Mouse (Mus musculus): ENCODE measurements around the gene B3gnt8. TPM values are rescaled to one million over a fixed set of nuclear protein-coding genes. Genes with fewer than 3 reads are reported as not detected.
A peak's percentile ranks its signal among the peaks of the same experiment; 100 is the strongest.

The B3gnt8 gene
- polyA plus RNA-seq, 1 experiment, result 12.5 TPM

DNA sequence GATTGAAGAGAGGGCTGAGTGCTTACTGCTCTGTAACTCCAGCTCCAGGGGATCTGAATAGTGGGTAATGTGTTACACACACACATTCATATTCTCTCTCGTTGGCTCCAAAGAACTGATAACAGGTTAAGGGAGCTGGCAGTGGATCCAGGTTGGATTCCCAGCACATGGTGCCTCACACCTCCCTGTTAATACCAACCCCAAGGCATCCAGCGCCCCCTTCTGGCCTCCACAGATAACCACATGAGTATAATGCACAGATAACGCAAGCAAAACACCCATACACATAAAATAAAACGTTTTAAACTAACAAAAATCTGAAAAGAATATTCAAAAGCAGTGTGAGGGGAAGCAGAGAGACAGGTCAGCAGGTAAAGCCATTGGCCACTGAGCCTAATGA is 46.0 kb downstream of the B3gnt8 start:
- TF ChIP-seq GATA1 (IDR thresholded peaks at IDR 0.05; ENCODE audit: borderline replicate concordance, low read length) (no peak), FLI1 (IDR thresholded peaks at IDR 0.05; ENCODE audit: low read length) (no peak)
- peaks cover 4% of the 10 kb centered on the region; the same call in 1 of the 2 replicates for H3K9me3 ChIP-seq
- peaks cover 43% of the 10 kb centered on the region for H3K4me1 ChIP-seq
- H3K27me3 ChIP-seq (replicated peaks), result peaks cover 6% of the 10 kb centered on the region
- H3K36me3 ChIP-seq (replicated peaks; ENCODE audit: low read length), result peaks cover 47% of the 10 kb centered on the region
- no peak overlapping the region for H3K4me3 ChIP-seq (replicated peaks)

DNA sequence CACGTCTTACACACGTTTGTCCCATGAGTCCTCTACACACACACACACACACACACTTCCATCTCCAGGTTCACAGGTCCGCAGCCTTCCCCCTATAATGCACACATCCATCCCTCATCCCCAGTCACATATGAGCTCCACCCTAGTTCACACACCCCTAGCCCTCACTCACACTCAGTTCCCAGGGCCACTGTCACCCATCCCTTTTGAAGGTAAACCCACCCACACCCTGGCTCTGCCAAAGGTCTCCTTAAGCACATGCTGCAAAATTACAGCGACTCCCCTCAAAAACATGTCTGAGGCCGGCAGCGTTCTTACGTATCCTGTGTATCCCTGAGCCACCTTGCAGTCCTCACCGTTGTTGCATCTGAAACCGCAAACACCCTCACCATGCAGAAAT is 47.8 kb downstream of the B3gnt8 start:
- H3K4me1 ChIP-seq, result peaks cover 57% of the 10 kb centered on the region
- H3K4me3 ChIP-seq (replicated peaks), result peak overlapping the region; percentile 88
- peaks cover 28% of the 10 kb centered on the region for H3K36me3 ChIP-seq (replicated peaks; ENCODE audit: low read length)
- TF ChIP-seq FLI1 (IDR thresholded peaks at IDR 0.05; ENCODE audit: low read length) (no peak), GATA1 (IDR thresholded peaks at IDR 0.05; ENCODE audit: borderline replicate concordance, low read length) (no peak)
- H3K9me3 ChIP-seq, result peaks cover 4% of the 10 kb centered on the region; the same call in 1 of the 2 replicates
- H3K27me3 ChIP-seq (replicated peaks), result peaks cover 6% of the 10 kb centered on the region

DNA sequence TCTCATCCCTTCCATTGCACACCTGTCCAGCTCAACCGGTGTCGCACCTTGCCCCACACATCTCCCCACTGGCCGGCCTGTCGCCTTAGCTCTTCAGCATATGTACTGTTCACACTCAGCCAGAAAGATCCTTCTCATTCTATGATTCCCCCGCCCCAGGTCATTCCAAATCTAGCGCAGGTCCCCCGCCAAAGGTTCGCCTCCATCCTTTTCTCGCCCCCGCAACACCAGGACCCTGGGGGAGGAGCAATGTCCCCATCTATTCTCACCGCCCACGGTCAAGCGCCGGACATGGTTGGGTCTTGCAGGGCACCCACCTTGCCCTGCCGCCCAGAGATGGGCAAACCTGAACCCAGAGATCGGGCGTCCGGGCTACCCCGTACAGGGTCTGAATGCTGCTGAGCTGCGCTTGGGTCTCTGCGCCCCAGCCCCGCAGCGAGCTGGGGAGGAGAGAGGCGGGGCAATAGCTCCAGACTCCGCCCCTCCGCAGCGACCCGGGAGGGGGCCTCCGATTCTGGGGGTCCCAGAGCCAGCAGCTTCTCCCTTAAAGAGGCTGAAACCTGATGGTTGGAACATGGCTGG is 48.4 kb downstream of the B3gnt8 start, which contains the start of gene Tmem91:
Gene Tmem91, minus strand, starts transcription at position 448 of the 582 bp plus-strand sequence.
- H3K27me3 ChIP-seq (replicated peaks), result peaks cover 6% of the 10 kb centered on the region
- TF ChIP-seq FLI1 (IDR thresholded peaks at IDR 0.05; ENCODE audit: low read length) (no peak), GATA1 (IDR thresholded peaks at IDR 0.05; ENCODE audit: borderline replicate concordance, low read length) (no peak)
- H3K4me3 ChIP-seq (replicated peaks), result peak within 1 kb of the TSS; percentile 88
- H3K36me3 ChIP-seq (replicated peaks; ENCODE audit: low read length), result peaks cover 23% of the 10 kb centered on the region
- peaks cover 4% of the 10 kb centered on the region; the same call in 1 of the 2 replicates for H3K9me3 ChIP-seq
- H3K4me1 ChIP-seq, result peaks cover 59% of the 10 kb centered on the region

DNA sequence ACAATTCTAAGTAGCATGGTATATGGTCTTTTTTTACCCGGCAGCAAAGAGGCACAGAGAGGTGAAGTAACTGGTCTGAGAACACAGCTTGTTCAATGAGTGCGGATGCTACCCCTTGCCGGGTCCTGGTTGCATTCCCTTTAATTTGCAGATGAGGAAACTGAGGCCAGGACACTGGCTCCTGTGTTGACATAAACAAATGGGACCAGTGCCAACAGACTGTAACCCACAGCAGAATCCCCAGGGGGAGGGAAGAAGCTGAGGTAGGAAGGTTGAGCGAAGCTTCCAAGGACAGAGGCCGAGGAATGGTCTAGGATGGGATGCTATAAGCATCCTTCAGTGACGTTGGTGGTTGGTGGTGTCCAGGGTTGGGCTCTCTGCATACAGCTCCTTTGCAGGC is 49.0 kb downstream of the B3gnt8 start:
- Histone ChIP-seq H3K9me3 (peaks cover 4% of the 10 kb centered on the region; the same call in 1 of the 2 replicates), H3K4me1 (peaks cover 65% of the 10 kb centered on the region), H3K27me3 (replicated peaks) (peaks cover 6% of the 10 kb centered on the region), H3K36me3 (replicated peaks; ENCODE audit: low read length) (peaks cover 17% of the 10 kb centered on the region), H3K4me3 (replicated peaks) (peak overlapping the region; percentile 88)
- TF ChIP-seq FLI1 (IDR thresholded peaks at IDR 0.05; ENCODE audit: low read length), result no peak
- TF ChIP-seq GATA1 (IDR thresholded peaks at IDR 0.05; ENCODE audit: borderline replicate concordance, low read length), result no peak

DNA sequence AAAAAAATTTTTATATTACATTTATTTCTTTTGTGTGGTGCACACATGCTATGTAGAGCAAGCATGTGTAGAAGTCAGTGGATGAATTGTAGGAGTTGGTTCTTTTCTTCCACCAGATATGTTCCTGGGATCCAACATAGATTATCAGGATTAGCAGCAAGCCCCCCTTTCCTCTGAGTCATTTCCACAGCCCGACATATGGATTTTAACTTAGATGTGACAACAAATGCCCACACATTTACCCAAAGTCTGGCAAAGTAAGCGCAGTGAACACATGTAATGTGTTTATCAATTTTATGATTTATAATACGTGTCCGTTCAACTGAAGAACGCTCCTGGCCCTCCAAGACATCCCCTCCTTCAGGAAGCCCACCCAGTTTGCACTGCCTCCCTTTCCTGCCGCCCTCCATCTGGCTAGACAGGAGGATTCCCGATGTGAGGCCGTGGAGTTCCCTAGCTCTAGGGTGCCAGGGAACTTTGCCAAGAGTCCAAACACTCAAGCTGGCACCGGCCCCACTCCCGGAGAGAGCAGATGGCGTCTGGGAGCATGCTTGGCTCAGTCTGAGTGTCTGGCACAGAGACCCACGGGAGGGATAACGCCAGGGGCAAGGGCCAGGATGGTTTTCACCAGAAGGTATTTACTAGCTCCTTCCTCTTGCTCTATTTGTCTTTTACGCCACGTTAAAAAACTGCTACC is 49.8 kb downstream of the B3gnt8 start:
- no peak for TF ChIP-seq FLI1 (IDR thresholded peaks at IDR 0.05; ENCODE audit: low read length)
- TF ChIP-seq GATA1 (IDR thresholded peaks at IDR 0.05; ENCODE audit: borderline replicate concordance, low read length), result no peak

DNA sequence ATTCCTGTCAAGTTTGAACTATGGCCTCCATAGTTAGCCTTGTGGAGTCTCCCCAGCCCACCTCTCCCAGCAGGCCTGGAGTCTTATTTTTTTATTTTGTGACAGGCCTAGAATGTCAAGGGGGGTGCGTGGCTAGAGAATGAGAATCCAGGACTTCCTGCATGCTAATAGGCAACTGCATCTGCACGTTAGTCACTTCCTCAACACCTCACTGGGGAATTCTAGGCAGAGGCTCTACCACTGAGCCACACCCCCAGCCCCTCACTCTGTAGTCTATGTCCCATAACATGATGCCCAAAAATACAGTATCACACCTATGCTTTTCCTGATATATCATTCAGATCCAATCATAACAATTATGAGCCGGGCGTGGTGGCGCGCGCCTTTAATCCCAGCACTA is 50.6 kb downstream of the B3gnt8 start:
- H3K4me3 ChIP-seq (replicated peaks), result no peak overlapping the region
- peaks cover 4% of the 10 kb centered on the region; the same call in 1 of the 2 replicates for H3K9me3 ChIP-seq
- peaks cover 5% of the 10 kb centered on the region for H3K36me3 ChIP-seq (replicated peaks; ENCODE audit: low read length)
- H3K27me3 ChIP-seq (replicated peaks), result peaks cover 6% of the 10 kb centered on the region
- TF ChIP-seq GATA1 (IDR thresholded peaks at IDR 0.05; ENCODE audit: borderline replicate concordance, low read length) (no peak), FLI1 (IDR thresholded peaks at IDR 0.05; ENCODE audit: low read length) (no peak)
- H3K4me1 ChIP-seq, result peaks cover 75% of the 10 kb centered on the region

More for the DNA sequence above, 49.8 kb downstream of the B3gnt8 start:
- Histone ChIP-seq H3K9me3 (peaks cover 4% of the 10 kb centered on the region; the same call in 1 of the 2 replicates), H3K27me3 (replicated peaks) (peaks cover 6% of the 10 kb centered on the region), H3K36me3 (replicated peaks; ENCODE audit: low read length) (peaks cover 10% of the 10 kb centered on the region), H3K4me3 (replicated peaks) (no peak overlapping the region), H3K4me1 (peaks cover 67% of the 10 kb centered on the region)

DNA sequence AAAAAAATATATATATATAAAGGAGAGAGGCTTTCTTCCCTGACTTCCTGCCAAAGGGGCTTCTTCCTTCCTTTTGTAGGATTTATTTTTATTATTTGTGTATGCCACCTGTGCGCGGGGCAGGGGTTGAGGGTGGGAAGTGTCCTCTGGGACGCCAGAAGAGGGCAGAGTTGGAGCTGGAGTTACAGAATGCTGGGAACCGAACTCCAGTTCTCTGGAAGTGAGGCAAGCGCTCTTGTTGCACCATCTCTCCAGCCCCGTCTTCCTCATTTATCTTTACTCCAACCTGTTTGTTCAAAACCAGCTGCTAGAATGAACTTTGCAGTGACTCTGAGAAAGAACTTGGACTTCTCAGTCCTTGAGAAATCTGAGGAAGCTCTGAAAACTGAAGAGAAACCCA is 53.5 kb downstream of the B3gnt8 start:
- TF ChIP-seq FLI1 (IDR thresholded peaks at IDR 0.05; ENCODE audit: low read length), result no peak
- TF ChIP-seq GATA1 (IDR thresholded peaks at IDR 0.05; ENCODE audit: borderline replicate concordance, low read length), result no peak
- H3K4me1 ChIP-seq, result peaks cover 91% of the 10 kb centered on the region
- peaks cover 11% of the 10 kb centered on the region for H3K36me3 ChIP-seq (replicated peaks; ENCODE audit: low read length)
- peak overlapping the region; percentile 95 for H3K4me3 ChIP-seq (replicated peaks)
- H3K9me3 ChIP-seq, result no peaks in the 10 kb centered on the region
- H3K27me3 ChIP-seq (replicated peaks), result no peaks in the 10 kb centered on the region

DNA sequence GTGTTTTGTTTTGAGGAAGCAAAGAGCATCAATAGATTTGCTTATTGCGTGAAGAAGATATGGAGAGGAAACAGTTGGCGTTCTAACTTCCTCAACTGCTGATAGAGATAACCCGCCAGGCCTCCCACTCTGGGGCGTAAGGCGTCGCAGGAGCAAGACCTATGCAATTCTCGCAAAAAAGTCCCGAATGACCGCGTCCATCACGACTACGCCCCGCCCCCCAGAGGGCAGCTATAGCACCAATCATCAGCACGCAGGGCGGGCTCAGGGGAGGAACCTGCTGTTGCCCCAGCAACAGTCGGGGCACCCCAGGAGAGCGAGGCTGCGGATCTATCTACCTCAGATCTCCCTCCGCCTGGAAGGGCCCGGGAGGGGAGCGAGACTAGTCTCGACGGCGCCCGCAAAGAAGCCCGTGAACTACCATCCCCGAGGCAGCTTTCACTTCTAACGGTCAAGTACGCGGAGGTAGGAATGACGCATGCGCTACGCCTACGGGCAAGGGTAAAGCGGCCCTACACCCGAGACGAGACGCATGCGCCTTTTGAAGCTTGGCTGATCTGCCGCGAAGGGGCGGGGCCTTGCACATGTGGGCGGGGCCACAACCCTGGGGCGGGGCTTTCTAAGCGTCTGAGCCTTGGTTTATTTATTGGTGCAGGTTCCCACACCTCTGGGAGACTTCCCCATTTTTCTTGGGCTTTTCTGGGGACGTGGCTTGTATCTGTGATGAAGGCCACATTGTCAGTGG is 54.2 kb downstream of the B3gnt8 start, which contains the start of gene B9d2:
Gene B9d2, plus strand, starts transcription at position 267 of the 745 bp plus-strand sequence.
- Histone ChIP-seq H3K4me3 (replicated peaks) (peak within 1 kb of the TSS; percentile 95), H3K9me3 (no peaks in the 10 kb centered on the region), H3K4me1 (peaks cover 91% of the 10 kb centered on the region), H3K27me3 (replicated peaks) (no peaks in the 10 kb centered on the region), H3K36me3 (replicated peaks; ENCODE audit: low read length) (peaks cover 16% of the 10 kb centered on the region)
- TF ChIP-seq GATA1 (IDR thresholded peaks at IDR 0.05; ENCODE audit: borderline replicate concordance, low read length) (peak; percentile 51; the same call in 1 of the 3 replicates), FLI1 (IDR thresholded peaks at IDR 0.05; ENCODE audit: low read length) (0 out of 2 replicates have a peak, but pooled peaks have one; percentile 47)

DNA sequence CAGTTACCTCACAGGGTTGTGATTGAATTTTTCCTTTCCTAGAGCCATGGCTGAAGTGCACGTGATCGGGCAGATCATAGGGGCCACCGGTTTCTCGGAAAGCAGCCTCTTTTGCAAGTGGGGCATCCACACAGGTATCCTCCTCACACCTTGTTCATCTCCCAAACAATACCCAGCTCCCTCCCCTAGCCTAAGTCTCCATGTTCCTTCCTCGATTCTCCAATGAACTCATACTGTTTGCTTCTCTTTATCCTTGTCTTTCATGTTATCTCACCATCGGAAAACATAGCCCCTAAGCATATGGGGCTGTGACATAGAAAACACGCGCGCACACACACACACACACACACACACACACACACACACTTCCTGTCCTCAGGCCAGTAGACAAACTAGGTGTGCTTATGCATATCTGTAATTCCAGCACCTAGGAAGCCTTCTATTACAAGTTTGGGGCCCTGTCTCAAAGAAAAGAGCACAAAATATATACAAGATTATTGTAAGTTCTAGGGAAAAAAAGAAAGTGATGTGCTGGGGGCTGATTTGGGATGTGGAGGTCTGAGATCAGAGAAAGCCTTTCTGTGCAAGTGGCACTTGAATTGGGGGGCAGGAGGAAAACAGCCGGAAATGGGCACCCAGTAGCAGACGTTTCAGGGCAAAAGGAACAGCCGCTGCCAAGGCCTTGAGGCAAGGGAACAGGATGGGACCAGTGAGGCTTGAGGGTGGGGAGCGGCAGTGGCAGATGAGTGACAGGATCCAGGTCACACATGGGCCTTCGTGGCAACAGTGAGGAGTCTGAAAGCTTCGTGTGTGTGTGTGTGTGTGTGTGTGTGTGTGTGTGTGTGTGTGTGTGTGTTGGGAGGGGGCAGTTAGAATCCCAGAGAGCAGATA is 55.1 kb downstream of the B3gnt8 start:
- no peaks in the 10 kb centered on the region for H3K9me3 ChIP-seq
- H3K4me3 ChIP-seq (replicated peaks), result peak overlapping the region; percentile 95
- H3K4me1 ChIP-seq, result peaks cover 92% of the 10 kb centered on the region
- TF ChIP-seq GATA1 (IDR thresholded peaks at IDR 0.05; ENCODE audit: borderline replicate concordance, low read length), result no peak
- TF ChIP-seq FLI1 (IDR thresholded peaks at IDR 0.05; ENCODE audit: low read length), result no peak
- H3K36me3 ChIP-seq (replicated peaks; ENCODE audit: low read length), result peaks cover 25% of the 10 kb centered on the region
- H3K27me3 ChIP-seq (replicated peaks), result no peaks in the 10 kb centered on the region
